Mouse (Mus musculus): ENCODE data around the gene Dgkh.

DNA sequence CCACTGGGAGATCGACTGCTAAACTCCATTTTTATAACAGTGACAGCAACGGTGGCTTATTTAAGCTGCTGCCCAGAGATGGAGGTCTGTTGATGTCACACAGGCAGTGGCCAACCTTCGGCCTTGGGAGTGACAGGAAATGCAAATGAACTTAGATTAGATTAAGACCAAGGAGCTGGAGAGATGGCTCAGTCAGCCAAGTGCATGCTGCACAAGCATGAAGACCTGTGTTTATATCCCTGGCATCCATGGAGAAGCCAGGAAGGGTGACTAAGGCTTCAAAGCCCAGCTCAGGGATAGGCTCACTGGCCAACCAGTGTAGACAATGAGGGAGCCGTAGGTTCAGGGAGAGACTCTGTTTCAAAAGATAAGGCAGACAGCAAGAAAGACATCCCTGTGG is 48.4 kb downstream of the Dgkh start:
- TF ChIP-seq POLR2A (IDR thresholded peaks at IDR 0.05; ENCODE audit: low read depth, low read length), result no peak
- no peak for TF ChIP-seq CTCF (IDR thresholded peaks at IDR 0.05; ENCODE audit: extremely low read depth, insufficient read depth, insufficient read length, insufficient replicate concordance)

All from spleen, adult 2 months (tissue).